Mouse (Mus musculus) small intestine, adult 10 weeks (tissue): ENCODE data around the gene Siglece. TPM values are rescaled to one million over a fixed set of nuclear protein-coding genes. Genes with fewer than 3 reads are reported as not detected.

Experiments used
- polyA plus RNA-seq: library from polyadenylated mRNA; stranded (reverse); fragments of 350-450 nt; fragmentation: Illumina TruSeq; extraction: RNeasy Lipid Tissue Mini Kit (QIAGEN cat#74804); gene quantifications from one replicate; pipeline ENCODE4 v1.2.3, GENCODE M21; 2014; ENCODE audit warnings: low replicate concordance

Siglece gene
- 0.82 TPM for polyA plus RNA-seq

GRCm38 (mm10) chr7:43660002-43660401, at the start of gene Siglece:
Siglece (minus strand) TSS chr7:43660161.

GRCm38 (mm10) chr7:43690118-43690517, 30.2 kb upstream of the Siglece start, which contains the start of gene Klk14:
Klk14 (plus strand) TSS chr7:43690418.

GRCm38 (mm10) chr7:43671809-43672580, 12.0 kb upstream of the Siglece start, which contains the start of gene Ctu1:
Ctu1 (plus strand) TSS chr7:43672016.

GRCm38 (mm10) chr7:43634500-43634899, 25.5 kb downstream of the Siglece start, which contains the start of gene Ceacam18:
Ceacam18 (plus strand) TSS chr7:43634707.

GRCm38 (mm10) chr7:43606896-43607742, 52.8 kb downstream of the Siglece start, which contains the start of gene Zfp819:
Zfp819 (plus strand) TSS chr7:43607169.

Other genes with a start within 250 kb of the Siglece start
- gene Lim2, start 232.5 kb downstream of the Siglece start, polyA plus RNA-seq = not detected
- not detected for gene Nkg7, start 223.1 kb downstream of the Siglece start, polyA plus RNA-seq
- gene Cldnd2, start 219.4 kb downstream of the Siglece start, polyA plus RNA-seq = not detected
- gene Etfb, start 216.1 kb downstream of the Siglece start, polyA plus RNA-seq = not detected
- not detected for gene Gm45233, start 216.0 kb downstream of the Siglece start, polyA plus RNA-seq
- gene Vsig10l, start 197.0 kb downstream of the Siglece start, polyA plus RNA-seq = 0.33 TPM
- gene Iglon5, start 170.1 kb downstream of the Siglece start, polyA plus RNA-seq = not detected
- gene 4931406B18Rik, start 154.2 kb downstream of the Siglece start, polyA plus RNA-seq = not detected
- gene Cd33, start 115.7 kb downstream of the Siglece start, polyA plus RNA-seq = 12.9 TPM
- gene Zfp658, start 97.9 kb downstream of the Siglece start, polyA plus RNA-seq = 0.82 TPM
- 15.8 TPM for gene Zfp719, start 80.6 kb downstream of the Siglece start, polyA plus RNA-seq
- not detected for gene Zfp819, start 53.0 kb downstream of the Siglece start, polyA plus RNA-seq
- 22.1 TPM for gene Ceacam18, start 25.5 kb downstream of the Siglece start, polyA plus RNA-seq
- gene Ctu1, start 11.9 kb upstream of the Siglece start, polyA plus RNA-seq = 0.85 TPM
- gene Klk14, start 30.3 kb upstream of the Siglece start, polyA plus RNA-seq = not detected
- not detected for gene Klk13, start 52.4 kb upstream of the Siglece start, polyA plus RNA-seq
- not detected for gene Klk12, start 108.7 kb upstream of the Siglece start, polyA plus RNA-seq
- gene Klk11, start 114.4 kb upstream of the Siglece start, polyA plus RNA-seq = not detected
- not detected for gene Klk10, start 120.9 kb upstream of the Siglece start, polyA plus RNA-seq
- gene Klk9, start 131.7 kb upstream of the Siglece start, polyA plus RNA-seq = not detected
- not detected for gene Klk8, start 137.4 kb upstream of the Siglece start, polyA plus RNA-seq
- not detected for gene Klk7, start 151.1 kb upstream of the Siglece start, polyA plus RNA-seq
- not detected for gene Klk6, start 164.3 kb upstream of the Siglece start, polyA plus RNA-seq
- not detected for gene Klk5, start 181.8 kb upstream of the Siglece start, polyA plus RNA-seq
- not detected for gene Klk4, start 221.0 kb upstream of the Siglece start, polyA plus RNA-seq